Mouse (Mus musculus) right cerebral cortex, postnatal 36 days (tissue): Measurements from ENCODE around the gene Nedd4.
A peak's percentile ranks its signal among the peaks of the same experiment; 100 is the strongest.
"Not testable (repeated sequence)": the region's sequence is repeated elsewhere in the genome, so short reads cannot be mapped to it uniquely, and the experiment has no call there.

Experiments
- DNase-seq, 2 experiments: peaks; one replicate each; pipeline ENCODE4 v3.0.0; 2022; ENCODE audit warnings: low spot score in 2 of 2, mixed read lengths in 1 of 2

The Nedd4 gene

DNA sequence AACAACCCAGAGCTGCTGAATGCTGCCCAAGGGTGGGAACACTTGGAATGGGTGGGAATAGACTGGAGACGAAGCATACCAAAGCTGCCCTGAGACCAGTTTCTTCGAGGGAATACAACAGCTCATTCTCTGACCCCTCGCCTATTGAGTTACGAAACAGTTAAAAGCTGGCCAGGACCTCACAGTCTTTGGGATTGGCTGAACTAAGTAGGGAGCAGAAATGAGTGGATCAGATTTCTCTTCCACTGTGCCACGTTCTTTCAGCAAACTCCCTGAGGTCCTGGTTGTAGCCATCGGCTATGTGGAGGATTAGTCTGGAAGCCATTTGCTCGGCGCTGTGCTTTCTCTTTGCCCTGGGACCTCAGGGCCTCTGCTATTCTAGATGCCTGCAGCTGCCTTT, 9.2 kb upstream of the Nedd4 start:
- no peak for DNase-seq

- no peak for DNase-seq
Measured at GRCm38 (mm10) chr9:72653533-72653932, 8.6 kb upstream of the Nedd4 start.

- no peak for DNase-seq
Measured at GRCm38 (mm10) chr9:72654593-72655242, 7.4 kb upstream of the Nedd4 start.

GRCm38 (mm10) chr9:72655602-72656001, 6.5 kb upstream of the Nedd4 start:
- no peak for DNase-seq

DNA sequence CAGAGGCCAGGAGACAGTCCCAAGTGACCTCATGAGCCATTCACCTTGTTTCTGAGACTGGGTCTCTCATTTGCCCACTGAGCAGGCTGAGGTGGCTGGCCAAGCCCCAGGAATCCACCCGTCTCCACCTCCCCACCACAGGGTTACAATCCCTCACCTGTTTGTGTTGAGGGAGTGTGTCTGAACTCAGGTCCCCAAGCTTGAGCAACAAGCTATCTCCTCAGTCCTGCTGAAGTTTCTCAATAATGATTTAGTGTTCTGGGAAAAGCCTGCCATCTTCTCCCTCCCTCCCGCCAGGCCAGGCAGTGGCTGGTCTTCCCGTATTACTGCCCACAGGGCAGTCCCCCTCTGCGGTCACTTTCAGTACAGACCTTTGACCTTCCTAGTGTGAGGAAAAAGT, 5.7 kb upstream of the Nedd4 start:
- no peak for DNase-seq

- DNase-seq, result no peak
Measured at GRCm38 (mm10) chr9:72656940-72657339, 5.2 kb upstream of the Nedd4 start.

GRCm38 (mm10) chr9:72657694-72658093, 4.5 kb upstream of the Nedd4 start:
- no peak for DNase-seq

GRCm38 (mm10) chr9:72660139-72660538, 2.0 kb upstream of the Nedd4 start:
- DNase-seq, result no peak

GRCm38 (mm10) chr9:72660911-72661310, 1.2 kb upstream of the Nedd4 start:
- DNase-seq, result no peak

- DNase-seq, result no peak
Measured at GRCm38 (mm10) chr9:72661561-72661894, 618 bp upstream of the Nedd4 start.

DNA sequence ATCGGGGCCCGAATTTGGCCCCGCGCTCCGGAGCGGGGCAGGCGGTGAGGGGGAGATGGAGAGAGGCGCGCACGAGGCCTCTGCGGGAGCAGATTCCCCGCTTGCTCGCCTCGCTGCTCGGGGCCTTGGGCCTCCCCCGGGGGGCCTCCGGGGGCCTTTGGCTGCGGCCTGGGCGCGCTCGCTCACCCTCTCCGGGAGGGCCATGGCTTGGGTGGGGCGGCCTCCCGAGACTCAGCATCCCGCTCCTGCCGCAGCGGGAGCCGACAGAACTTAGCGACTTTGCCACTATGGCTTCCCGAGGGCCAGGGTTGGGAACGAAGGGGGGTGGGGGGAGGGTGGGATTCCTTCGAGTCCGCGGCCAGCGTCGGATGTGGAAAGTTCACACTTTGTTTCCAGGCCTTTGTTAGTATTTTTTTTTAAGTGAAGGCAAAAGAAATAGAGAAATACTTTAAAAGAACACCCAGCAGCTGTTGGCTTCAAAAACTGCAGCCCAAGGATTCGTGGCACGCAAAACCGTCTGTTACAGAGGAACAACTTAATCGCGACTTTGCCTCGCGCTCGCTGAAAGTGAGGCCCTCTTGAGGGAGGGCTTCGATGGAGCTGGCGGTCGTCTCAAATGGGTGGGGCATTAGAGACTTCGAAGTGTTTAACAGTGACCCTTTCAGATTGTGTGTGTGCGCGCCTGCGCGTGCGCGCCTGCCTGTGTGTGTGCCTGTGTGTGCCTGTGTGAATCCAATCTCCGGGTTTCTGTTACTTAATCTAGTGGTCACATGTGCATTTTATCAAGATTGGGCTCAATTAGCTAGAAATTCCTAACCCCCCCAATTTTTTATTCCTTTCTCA, 766 bp downstream of the Nedd4 start:
- peak; percentile 58 to 70 for DNase-seq

- no peak for DNase-seq
Measured at GRCm38 (mm10) chr9:72663534-72663918, 1.4 kb downstream of the Nedd4 start.

DNA sequence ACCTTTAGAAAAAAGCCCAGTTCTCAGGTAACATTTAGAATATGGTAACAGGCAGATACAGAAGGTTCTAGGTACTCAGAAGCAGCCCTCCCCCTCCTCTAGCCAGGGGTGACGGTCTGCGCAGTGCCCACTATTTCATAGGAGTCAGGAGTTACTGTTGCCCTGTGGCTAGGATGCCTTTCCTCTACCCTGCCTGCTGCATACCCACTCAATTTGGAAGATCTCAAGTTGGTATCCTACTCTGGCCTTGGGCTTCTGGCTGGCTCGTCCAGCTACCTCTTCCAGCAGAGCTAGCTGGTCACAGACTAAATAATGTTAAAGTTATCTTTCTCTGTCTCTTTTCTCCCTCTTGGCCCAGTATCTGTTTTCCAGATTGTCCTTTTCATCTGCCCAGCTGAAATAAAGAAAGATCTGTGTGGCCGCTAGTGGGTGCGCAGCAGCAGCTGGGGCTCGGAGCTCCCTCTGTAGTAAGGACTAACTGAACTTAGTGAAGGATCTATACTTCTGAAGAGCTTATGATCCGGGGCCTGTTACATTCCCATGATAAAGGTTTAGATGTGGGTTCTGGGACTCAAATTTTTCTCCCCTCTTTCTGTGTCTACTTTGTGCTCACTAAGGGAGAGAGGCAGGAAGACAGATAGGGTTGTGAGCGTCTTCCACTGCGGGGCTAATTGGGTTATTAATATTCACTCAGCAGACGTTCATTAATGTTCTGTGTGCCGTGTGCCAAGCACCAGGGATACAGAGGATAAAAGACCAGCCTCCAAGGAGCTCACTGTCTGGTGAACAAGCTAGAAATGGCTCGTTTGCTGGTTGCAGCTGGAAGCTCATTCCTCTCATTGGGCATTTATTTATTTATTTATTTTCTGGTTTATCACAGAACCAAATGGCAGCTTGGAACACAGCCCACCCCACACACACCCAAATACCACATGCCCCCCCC, 2.5 kb downstream of the Nedd4 start:
- DNase-seq, result no peak

GRCm38 (mm10) chr9:72665517-72665916, 3.4 kb downstream of the Nedd4 start:
- no peak for DNase-seq

- not testable (repeated sequence) for DNase-seq
Measured at GRCm38 (mm10) chr9:72666352-72667021, 4.3 kb downstream of the Nedd4 start.

- DNase-seq, result no peak
Measured at GRCm38 (mm10) chr9:72667126-72667525, 5.0 kb downstream of the Nedd4 start.

GRCm38 (mm10) chr9:72669383-72669782, 7.2 kb downstream of the Nedd4 start:
- no peak for DNase-seq

DNA sequence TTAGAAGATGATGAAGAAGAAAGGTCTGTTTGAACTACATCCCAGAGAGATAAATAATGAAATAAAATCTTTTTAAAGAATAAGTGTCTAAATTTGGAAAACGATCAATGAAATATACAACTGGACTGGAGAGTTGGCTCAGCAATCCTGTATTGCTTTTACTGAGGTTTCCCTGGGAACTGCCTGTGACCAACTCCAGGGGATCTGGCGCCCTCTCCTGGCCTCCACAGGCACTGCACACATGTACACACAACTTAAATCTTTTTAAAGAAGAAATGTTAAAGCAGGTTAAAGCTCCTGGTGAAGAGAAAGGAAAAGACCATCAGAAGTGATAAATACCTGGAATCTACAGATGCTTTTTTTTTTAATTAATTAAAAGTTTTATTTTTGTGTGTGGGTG, 10.2 kb downstream of the Nedd4 start:
- DNase-seq, result peak; percentile 50 to 68

GRCm38 (mm10) chr9:72674957-72675744, 13.0 kb downstream of the Nedd4 start:
- no peak for DNase-seq

- DNase-seq, result no peak
Measured at GRCm38 (mm10) chr9:72675745-72676200, 13.6 kb downstream of the Nedd4 start.

- no peak for DNase-seq
Measured at GRCm38 (mm10) chr9:72677659-72678058, 15.5 kb downstream of the Nedd4 start.
